In genomic region chr1:189007239-189007979, GRCm38 (mm10) we compare ENCODE assay signal across 8 mouse cellular contexts. TPM values are rescaled to one million over a fixed set of nuclear protein-coding genes. Genes with fewer than 3 reads are reported as not detected.
A peak's percentile ranks its signal among the peaks of the same experiment; 100 is the strongest.
DNase-seq lines count a peak whose midpoint lies in the region; ATAC-seq lines count a peak whose summit lies in the region.

Kctd3 (minus strand) TSS chr1:189007841.

- ATAC-seq in hindbrain, embryonic 11.5 days (ENCODE audit: low FRiP score): peak; percentile 91

- H3K36me3 ChIP-seq in hindbrain, embryonic 11.5 days (ENCODE audit: control insufficient read depth, insufficient read depth, low read length): no peaks in the 10 kb centered on the region

- H3K4me2 ChIP-seq in hindbrain, embryonic 11.5 days (replicated peaks; ENCODE audit: low read depth, low read length): peak within 1 kb of the TSS; percentile 92

- no peaks in the 10 kb centered on the region for H3K27me3 ChIP-seq in hindbrain, embryonic 11.5 days (ENCODE audit: control insufficient read depth, insufficient read depth, low read length)

- H3K9me3 ChIP-seq in hindbrain, embryonic 11.5 days (ENCODE audit: control insufficient read depth, low read length): no peaks in the 10 kb centered on the region

- H3K4me1 ChIP-seq in hindbrain, embryonic 11.5 days (replicated peaks; ENCODE audit: control insufficient read depth, insufficient read depth, low read length): no peaks in the 10 kb centered on the region; the same call in 1 of the 2 replicates

- 0% methylated on average over 70 of the region's 74 CpGs for WGBS in hindbrain, embryonic 11.5 days

- peak; percentile 94 for DNase-seq in Muller cell, postnatal 12 days (ENCODE audit: inconsistent ontology term)
- DNase-seq in cerebellum, adult 9-11 months: peak; percentile 95
- peak; percentile 89 to 99 for DNase-seq in frontal cortex, adult 2 months (ENCODE audit: extremely low spot score in 1 of 2, low spot score in 1 of 2)
- DNase-seq in hindbrain, embryonic 11.5 days (ENCODE audit: low spot score): peak; percentile 99
- peak; percentile 99 for DNase-seq in layer of hippocampus, postnatal 10 days (ENCODE audit: low spot score in 2 of 2)
- DNase-seq in lung, postnatal 10 days: peak; percentile 98
- peak; percentile 97 for DNase-seq in ovary, postnatal 36 days (ENCODE audit: low spot score)
- peak; percentile 96 for DNase-seq in thymus, postnatal 25 days

- H3K4me3 ChIP-seq in hindbrain, embryonic 11.5 days (ENCODE audit: low read depth, low read length): peak within 1 kb of the TSS; percentile 98

- 0 out of 2 replicates have a peak within 1 kb of the TSS, but pooled peaks have one; percentile 33 for H3K27ac ChIP-seq in hindbrain, embryonic 11.5 days (ENCODE audit: low read depth, low read length)

- peak within 1 kb of the TSS; percentile 95 for H3K9ac ChIP-seq in hindbrain, embryonic 11.5 days (ENCODE audit: low read depth, low read length)

RNA-seq across cellular contexts. Expression of gene Kctd3, which starts in this region (rescaled TPM):
- 76.9 and 82.6 TPM in 2 replicates for polyA plus RNA-seq in frontal cortex, adult 2 months (2012; rRNA removed)
- polyA plus RNA-seq in hindbrain, embryonic 11.5 days (2014; fragmentation: Nextera tagmentation; extraction: Ambion mirVana): 36.7 and 39.7 TPM in 2 replicates
- total RNA-seq in layer of hippocampus, postnatal 10 days (2021): 100 to 1,000 TPM; 104 to 113 TPM

Comparison
In these comparisons a context has a peak if more than half of its experiments do, and no peak if none do; other contexts are left out.
1. Peak in every context shown above with its lines: DNase-seq, ATAC-seq, H3K4me3 ChIP-seq and H3K27ac ChIP-seq.